Mouse (Mus musculus) layer of hippocampus, adult 2 months (tissue): ENCODE data around the gene Elk3. TPM values are rescaled to one million over a fixed set of nuclear protein-coding genes. Genes with fewer than 3 reads are reported as not detected.
A peak's percentile ranks its signal among the peaks of the same experiment; 100 is the strongest.

Experiments used
- DNase-seq, 2 experiments: peaks; one replicate each; pipeline ENCODE4 v3.0.0; 2022; ENCODE audit warnings: low spot score in 2 of 2
- H3K27ac ChIP-seq: fragments of 200-600 bp; 2 replicates; pipeline ENCODE4 v1.8.1; 2022
- H3K4me3 ChIP-seq: fragments of 200-600 bp; 2 replicates; pipeline ENCODE4 v1.8.1; 2022; ENCODE audit warnings: mild to moderate bottlenecking
- CTCF ChIP-seq: fragments of 200-600 bp; conservative IDR thresholded peaks from 2 replicates; pipeline ENCODE4 v1.8.1; 2022; ENCODE audit warnings: antibody characterized with exemption, mild to moderate bottlenecking, moderate library complexity
- total RNA-seq, 2 experiments: library from RNA; stranded (reverse); gene quantifications; 2 replicates each; pipeline ENCODE4 v1.2.3; 2021

The Elk3 gene
- total RNA-seq, 2 experiments from 2014 or later, result 8.9 to 9.7 TPM

- DNase-seq, result peak in 1 of 2 experiments; percentile 7
- no peak for TF ChIP-seq CTCF
- no peak overlapping the region for H3K4me3 ChIP-seq
- H3K27ac ChIP-seq, result peak overlapping the region; percentile 48
Observed at GRCm38 (mm10) chr10:93250436-93251317, 60.3 kb downstream of the Elk3 start.

DNA sequence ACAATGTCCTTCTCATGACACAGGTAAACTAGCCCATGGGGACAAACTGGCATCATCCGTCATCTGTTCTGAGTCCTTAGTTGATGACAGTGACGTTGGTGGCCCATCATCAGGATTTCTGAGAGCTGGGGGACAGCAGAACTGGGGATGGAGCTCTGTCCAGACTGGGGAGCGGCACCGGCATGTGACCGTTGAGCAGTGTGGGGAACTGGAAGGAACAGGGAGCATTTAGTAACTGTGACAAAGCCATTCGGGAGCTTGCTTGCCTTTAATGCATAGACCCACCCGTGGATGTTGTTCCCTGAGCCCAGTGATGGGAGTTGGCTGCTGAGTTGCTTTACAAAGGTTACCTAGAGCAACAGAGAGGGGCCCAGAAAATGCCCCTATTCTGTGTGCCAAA lies 61.0 kb downstream of the Elk3 start:
- TF ChIP-seq CTCF, result no peak
- peak in 1 of 2 experiments; percentile 11 for DNase-seq
- H3K4me3 ChIP-seq, result no peak overlapping the region
- peak overlapping the region; percentile 48 for H3K27ac ChIP-seq

- no peak for TF ChIP-seq CTCF
- H3K4me3 ChIP-seq, result no peak overlapping the region
- H3K27ac ChIP-seq, result peak overlapping the region; percentile 68; the same call in 1 of the 2 replicates
Observed at GRCm38 (mm10) chr10:93248416-93248815, 62.5 kb downstream of the Elk3 start.

GRCm38 (mm10) chr10:93247902-93248301 lies 63.0 kb downstream of the Elk3 start:
- Histone ChIP-seq H3K27ac (peak overlapping the region; percentile 68; the same call in 1 of the 2 replicates), H3K4me3 (no peak overlapping the region)
- TF ChIP-seq CTCF, result no peak
- no peak for DNase-seq

More at GRCm38 (mm10) chr10:93248416-93248815, 62.5 kb downstream of the Elk3 start:
- DNase-seq, result no peak

DNA sequence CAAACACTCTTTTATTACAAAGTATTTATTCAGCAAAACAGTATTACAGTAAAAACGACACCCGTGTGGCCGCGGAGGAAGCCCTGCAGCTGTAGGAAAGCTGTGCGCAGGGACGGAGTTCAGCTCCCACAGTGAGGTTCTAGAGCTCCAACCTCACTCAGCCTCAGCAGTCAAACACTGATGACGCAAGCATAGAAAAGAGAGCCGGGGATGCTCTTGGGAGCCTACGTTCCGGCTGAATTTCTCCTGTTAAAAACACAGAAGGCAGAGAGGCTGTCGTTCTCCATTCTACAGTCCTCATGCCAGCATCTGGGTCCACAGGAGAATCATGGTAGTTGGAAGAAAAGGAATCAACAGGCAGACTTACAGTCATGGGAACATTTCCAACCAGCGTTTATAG lies 63.5 kb downstream of the Elk3 start:
- TF ChIP-seq CTCF, result no peak
- no peak for DNase-seq
- Histone ChIP-seq H3K4me3 (no peak overlapping the region), H3K27ac (peak overlapping the region; percentile 68; the same call in 1 of the 2 replicates)

DNA sequence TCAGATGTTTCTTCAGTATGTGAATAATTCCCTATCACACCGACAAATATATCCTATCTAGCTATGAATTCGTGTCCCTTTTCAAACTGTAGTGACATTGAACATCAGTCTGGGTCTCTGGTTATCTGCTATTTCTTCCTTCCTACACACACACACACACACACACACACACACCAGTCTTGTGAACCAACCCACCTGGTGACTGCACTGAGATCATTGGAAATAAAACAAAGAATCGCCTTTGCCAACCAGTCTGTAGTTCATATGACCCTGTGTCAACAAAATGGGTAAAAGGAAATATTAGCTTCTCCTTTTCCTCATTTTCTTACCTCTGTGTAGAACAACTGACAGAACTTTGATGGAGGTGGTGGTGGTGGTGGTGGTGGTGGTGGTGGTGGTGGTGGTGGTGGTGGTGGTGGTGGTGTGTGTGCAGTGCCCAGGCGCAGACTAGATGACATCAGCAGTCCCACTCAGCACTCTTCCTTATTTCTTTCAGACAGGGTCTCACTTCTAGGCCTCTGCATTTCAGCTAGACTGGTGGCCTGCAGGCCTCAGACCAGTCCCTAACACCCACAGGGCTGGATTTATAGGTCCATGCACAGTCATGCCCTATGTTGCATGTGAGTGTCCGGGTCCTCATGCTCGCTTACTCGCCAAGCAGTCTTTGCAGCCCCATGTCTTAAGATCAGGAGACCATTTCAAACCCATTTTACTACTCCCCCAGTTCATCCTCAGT lies 64.6 kb downstream of the Elk3 start:
- no peak for TF ChIP-seq CTCF
- Histone ChIP-seq H3K27ac (no peak overlapping the region), H3K4me3 (no peak overlapping the region)
- DNase-seq, result no peak

GRCm38 (mm10) chr10:93244209-93244705 lies 66.7 kb downstream of the Elk3 start:
- no peak overlapping the region for H3K27ac ChIP-seq
- no peak overlapping the region for H3K4me3 ChIP-seq
- no peak for TF ChIP-seq CTCF
- no peak for DNase-seq

GRCm38 (mm10) chr10:93242861-93243260 lies 68.1 kb downstream of the Elk3 start:
- TF ChIP-seq CTCF, result no peak
- no peak for DNase-seq
- H3K27ac ChIP-seq, result no peak overlapping the region
- H3K4me3 ChIP-seq, result no peak overlapping the region

DNA sequence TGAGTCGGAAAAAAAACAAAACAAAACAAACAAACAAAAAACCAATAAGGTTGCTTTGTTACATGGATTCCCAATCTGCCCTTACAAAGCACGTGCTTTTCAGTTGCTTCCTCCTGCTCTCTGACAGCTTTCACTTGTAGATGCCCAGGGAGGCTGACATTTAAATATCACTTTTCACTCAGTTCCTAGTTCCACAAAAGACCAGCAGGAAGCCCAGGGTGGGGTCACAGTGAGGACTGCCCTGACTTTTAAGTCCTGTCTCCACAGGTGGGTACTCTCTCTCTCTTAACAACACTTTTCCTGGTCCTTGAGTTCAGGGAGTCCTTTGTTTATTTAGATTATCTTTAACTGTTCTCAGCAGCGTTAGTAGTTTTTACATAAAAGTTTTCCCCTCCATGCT lies 68.7 kb downstream of the Elk3 start:
- Histone ChIP-seq H3K4me3 (no peak overlapping the region), H3K27ac (no peak overlapping the region)
- DNase-seq, result no peak
- no peak for TF ChIP-seq CTCF

DNA sequence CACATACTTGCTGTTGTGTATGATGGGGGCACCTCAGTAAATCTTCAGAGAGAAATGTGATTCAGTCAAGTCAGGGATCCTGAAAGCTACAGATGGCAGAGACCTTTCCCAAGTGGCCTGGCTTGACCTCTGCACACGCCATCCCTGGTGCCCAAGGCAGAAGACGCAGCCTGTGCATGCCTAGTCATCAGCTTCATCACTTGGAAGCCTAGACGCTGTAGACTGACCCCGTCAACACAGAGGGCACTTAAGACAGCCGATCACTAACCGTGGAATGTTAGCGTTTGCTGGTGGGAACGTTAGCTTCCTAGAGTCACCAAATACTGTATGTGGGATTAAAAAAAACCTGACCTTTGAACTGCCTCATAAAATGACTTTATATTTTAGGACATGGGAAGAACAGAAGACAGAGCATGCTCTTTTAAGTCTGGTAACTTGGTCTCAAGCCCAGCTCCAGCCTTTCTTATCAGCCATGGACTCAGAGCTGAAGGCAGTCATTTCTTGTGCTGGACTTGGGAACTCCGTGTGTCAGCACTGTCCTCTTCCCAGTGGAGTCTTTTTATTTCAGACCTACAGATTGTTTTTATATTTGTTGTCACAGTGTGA lies 71.6 kb downstream of the Elk3 start:
- no peak for DNase-seq
- no peak for TF ChIP-seq CTCF
- H3K4me3 ChIP-seq, result no peak overlapping the region
- H3K27ac ChIP-seq, result no peak overlapping the region

DNA sequence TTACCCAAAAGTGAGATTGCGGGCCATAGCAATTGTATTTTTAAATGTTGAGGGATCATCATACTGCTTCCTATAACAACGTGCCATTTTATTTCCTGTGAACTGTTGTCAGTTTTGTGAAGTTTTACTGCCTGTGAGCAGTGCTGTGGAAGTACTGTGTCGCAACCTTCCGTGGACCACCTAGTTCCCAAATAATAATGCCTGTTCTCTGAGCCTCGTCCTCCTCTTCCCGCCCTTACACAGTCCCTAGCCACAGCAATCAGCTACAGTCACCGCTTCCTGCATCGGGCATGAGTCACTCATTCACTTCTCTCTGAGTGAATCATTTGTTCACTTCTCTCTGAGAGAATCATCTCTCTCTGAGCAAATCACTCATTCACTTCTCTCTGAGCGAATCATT lies 76.2 kb downstream of the Elk3 start:
- H3K27ac ChIP-seq, result no peak overlapping the region
- DNase-seq, result no peak
- no peak overlapping the region for H3K4me3 ChIP-seq
- TF ChIP-seq CTCF, result no peak

GRCm38 (mm10) chr10:93233665-93234194 lies 77.2 kb downstream of the Elk3 start:
- no peak for DNase-seq
- Histone ChIP-seq H3K4me3 (no peak overlapping the region), H3K27ac (peak overlapping the region; percentile 23; the same call in 1 of the 2 replicates)
- TF ChIP-seq CTCF, result no peak
